Mouse (Mus musculus): ENCODE measurements around the gene Zfp109. TPM values are rescaled to one million over a fixed set of nuclear protein-coding genes. Genes with fewer than 3 reads are reported as not detected.

Gene Zfp109
- total and polyA plus RNA-seq, 2 experiments from 2014 or later, result 1.1 to 6.6 TPM

DNA sequence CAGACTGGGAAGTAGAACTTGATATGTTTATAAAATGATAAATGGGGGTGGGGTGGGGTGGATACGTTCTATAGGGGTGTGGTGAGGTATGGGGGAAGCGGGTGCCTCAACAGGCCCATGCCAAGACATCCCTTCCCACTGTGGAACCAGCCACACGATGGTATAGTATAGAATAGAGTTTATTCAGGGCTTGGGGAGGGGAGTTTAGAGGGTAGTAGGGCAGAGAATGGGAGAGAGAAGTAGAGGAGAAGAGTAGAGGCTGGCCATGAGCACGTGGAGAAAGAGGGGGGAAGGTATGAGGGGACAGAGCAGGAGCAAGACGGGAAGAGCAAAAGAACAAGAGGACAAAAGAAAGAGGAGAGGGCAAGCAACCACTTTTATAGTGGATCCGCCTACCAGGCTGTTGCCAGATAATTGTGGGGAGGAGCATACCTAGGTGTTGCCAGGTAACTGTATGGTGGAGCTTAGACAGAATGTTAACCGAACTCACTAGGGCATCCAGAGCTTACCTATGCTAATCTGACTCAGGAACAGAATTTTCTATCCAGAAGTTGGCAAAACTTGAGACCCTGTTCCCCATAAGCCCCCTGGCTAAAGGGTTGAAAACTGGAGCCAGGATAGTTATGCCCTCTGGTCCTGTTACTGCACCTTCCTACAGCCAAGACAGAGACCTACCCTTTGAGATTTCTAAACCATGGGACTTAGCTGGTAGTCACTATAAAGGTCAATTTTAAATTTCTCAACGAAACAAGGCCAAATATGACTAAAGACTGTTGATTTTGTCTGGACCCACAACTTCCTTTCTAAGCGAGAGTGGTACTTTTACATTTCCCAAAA is 16.6 kb upstream of the Zfp109 start:
- H3K9me3 ChIP-seq (replicated peaks; ENCODE audit: control insufficient read depth, low read length), result no peaks in the 10 kb centered on the region
- H3K36me3 ChIP-seq (replicated peaks; ENCODE audit: control insufficient read depth, insufficient read depth, low read length), result no peaks in the 10 kb centered on the region
- H3K4me1 ChIP-seq (ENCODE audit: control insufficient read depth, insufficient read depth), result 0 out of 2 replicates have a peak, but pooled peaks cover 3% of the 10 kb centered on the region
- 65% methylated on average over 9 of the region's 9 CpGs for WGBS
- H3K4me3 ChIP-seq (ENCODE audit: low read depth, low read length), result peak overlapping the region; percentile 64
- H3K4me2 ChIP-seq (ENCODE audit: low read depth, low read length), result peak overlapping the region; percentile 78
- no peak for TF ChIP-seq CTCF (IDR thresholded peaks at IDR 0.05; ENCODE audit: low read depth)
- TF ChIP-seq EP300 (IDR thresholded peaks at IDR 0.05; ENCODE audit: low read depth), result no peak
- H3K9ac ChIP-seq (replicated peaks; ENCODE audit: low read depth, low read length), result peak overlapping the region; percentile 67
- ATAC-seq (ENCODE audit: insufficient read depth, low read depth) (peak; percentile 38; the same call in 1 of the 2 replicates), DNase-seq (ENCODE audit: low spot score) (no peak)
- H3K27ac ChIP-seq (ENCODE audit: low read depth), result no peak overlapping the region
- H3K27me3 ChIP-seq (ENCODE audit: control insufficient read depth, insufficient read depth, low read length), result no peaks in the 10 kb centered on the region

- 71% methylated on average over 5 of the region's 5 CpGs for WGBS
- Histone ChIP-seq H3K4me3 (ENCODE audit: low read depth, low read length) (no peak within 1 kb of the TSS), H3K27me3 (ENCODE audit: control insufficient read depth, insufficient read depth, low read length) (no peaks in the 10 kb centered on the region), H3K4me1 (ENCODE audit: control insufficient read depth, insufficient read depth) (peaks cover 8% of the 10 kb centered on the region), H3K9ac (replicated peaks; ENCODE audit: low read depth, low read length) (no peak within 1 kb of the TSS), H3K9me3 (replicated peaks; ENCODE audit: control insufficient read depth, low read length) (no peaks in the 10 kb centered on the region), H3K27ac (ENCODE audit: low read depth) (no peak within 1 kb of the TSS), H3K4me2 (ENCODE audit: low read depth, low read length) (no peak within 1 kb of the TSS), H3K36me3 (replicated peaks; ENCODE audit: control insufficient read depth, insufficient read depth, low read length) (no peaks in the 10 kb centered on the region)
- no peak for DNase-seq (ENCODE audit: low spot score)
- ATAC-seq (ENCODE audit: insufficient read depth, low read depth), result no peak
- TF ChIP-seq CTCF (IDR thresholded peaks at IDR 0.05; ENCODE audit: low read depth) (no peak), EP300 (IDR thresholded peaks at IDR 0.05; ENCODE audit: low read depth) (no peak)
Measured at GRCm38 (mm10) chr7:24211343-24211742, 26.0 kb downstream of the Zfp109 start, which contains the start of gene Zfp111. Gene Zfp111 (minus strand): TSS chr7:24211443.

- WGBS, result 63% methylated on average over 2 of the region's 2 CpGs
- no peaks in the 10 kb centered on the region for H3K9me3 ChIP-seq (replicated peaks; ENCODE audit: control insufficient read depth, low read length)
- H3K9ac ChIP-seq (replicated peaks; ENCODE audit: low read depth, low read length), result no peak overlapping the region
- H3K4me2 ChIP-seq (ENCODE audit: low read depth, low read length), result no peak overlapping the region
- H3K4me3 ChIP-seq (ENCODE audit: low read depth, low read length), result no peak overlapping the region
- no peaks in the 10 kb centered on the region for H3K27me3 ChIP-seq (ENCODE audit: control insufficient read depth, insufficient read depth, low read length)
- peaks cover 8% of the 10 kb centered on the region for H3K4me1 ChIP-seq (ENCODE audit: control insufficient read depth, insufficient read depth)
- DNase-seq (ENCODE audit: low spot score) (no peak), ATAC-seq (ENCODE audit: insufficient read depth, low read depth) (no peak)
- no peaks in the 10 kb centered on the region for H3K36me3 ChIP-seq (replicated peaks; ENCODE audit: control insufficient read depth, insufficient read depth, low read length)
- TF ChIP-seq EP300 (IDR thresholded peaks at IDR 0.05; ENCODE audit: low read depth) (no peak), CTCF (IDR thresholded peaks at IDR 0.05; ENCODE audit: low read depth) (no peak)
- H3K27ac ChIP-seq (ENCODE audit: low read depth), result no peak overlapping the region
Measured at GRCm38 (mm10) chr7:24210296-24210695, 27.1 kb downstream of the Zfp109 start.

DNA sequence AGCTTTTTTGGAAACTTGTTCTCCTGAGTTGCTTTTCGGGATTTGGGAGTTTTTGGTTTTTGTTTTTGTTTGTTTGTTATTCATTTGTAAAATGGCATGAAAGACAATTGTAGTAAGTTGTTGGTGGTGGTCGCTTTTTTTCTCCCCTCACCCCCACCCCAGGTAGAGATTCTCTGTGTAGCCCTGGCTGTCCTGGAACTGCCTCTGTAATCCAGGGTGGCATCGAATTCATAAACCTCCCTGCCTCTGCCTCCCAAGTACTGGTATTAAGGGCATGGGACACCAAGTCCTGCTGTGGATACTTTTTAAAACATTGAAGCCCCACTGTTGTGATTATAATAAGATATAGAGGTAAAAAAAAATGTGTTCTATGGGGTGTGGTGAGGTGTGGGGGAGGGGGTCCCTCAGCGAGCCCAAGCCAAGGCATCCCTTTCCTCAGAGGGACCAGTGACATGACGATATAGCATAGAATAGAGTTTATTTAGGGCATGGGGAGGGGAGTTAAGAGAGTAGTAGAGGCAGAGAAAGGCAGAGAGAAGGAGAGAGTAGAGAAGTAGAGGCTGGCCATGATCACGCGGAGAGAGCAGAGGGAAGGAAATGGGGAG is 29.0 kb downstream of the Zfp109 start:
- no peak overlapping the region for H3K27ac ChIP-seq (ENCODE audit: low read depth)
- no peaks in the 10 kb centered on the region for H3K27me3 ChIP-seq (ENCODE audit: control insufficient read depth, insufficient read depth, low read length)
- no peak for TF ChIP-seq CTCF (IDR thresholded peaks at IDR 0.05; ENCODE audit: low read depth)
- no peak for DNase-seq (ENCODE audit: low spot score)
- peak overlapping the region; percentile 76 for H3K4me3 ChIP-seq (ENCODE audit: low read depth, low read length)
- WGBS, result 61% methylated on average over 7 of the region's 7 CpGs
- H3K4me2 ChIP-seq (ENCODE audit: low read depth, low read length), result peak overlapping the region; percentile 86
- peaks cover 8% of the 10 kb centered on the region for H3K4me1 ChIP-seq (ENCODE audit: control insufficient read depth, insufficient read depth)
- no peaks in the 10 kb centered on the region for H3K36me3 ChIP-seq (replicated peaks; ENCODE audit: control insufficient read depth, insufficient read depth, low read length)
- H3K9ac ChIP-seq (replicated peaks; ENCODE audit: low read depth, low read length), result peak overlapping the region; percentile 90; the same call in 1 of the 2 replicates
- no peaks in the 10 kb centered on the region for H3K9me3 ChIP-seq (replicated peaks; ENCODE audit: control insufficient read depth, low read length)
- no peak for ATAC-seq (ENCODE audit: insufficient read depth, low read depth)

DNA sequence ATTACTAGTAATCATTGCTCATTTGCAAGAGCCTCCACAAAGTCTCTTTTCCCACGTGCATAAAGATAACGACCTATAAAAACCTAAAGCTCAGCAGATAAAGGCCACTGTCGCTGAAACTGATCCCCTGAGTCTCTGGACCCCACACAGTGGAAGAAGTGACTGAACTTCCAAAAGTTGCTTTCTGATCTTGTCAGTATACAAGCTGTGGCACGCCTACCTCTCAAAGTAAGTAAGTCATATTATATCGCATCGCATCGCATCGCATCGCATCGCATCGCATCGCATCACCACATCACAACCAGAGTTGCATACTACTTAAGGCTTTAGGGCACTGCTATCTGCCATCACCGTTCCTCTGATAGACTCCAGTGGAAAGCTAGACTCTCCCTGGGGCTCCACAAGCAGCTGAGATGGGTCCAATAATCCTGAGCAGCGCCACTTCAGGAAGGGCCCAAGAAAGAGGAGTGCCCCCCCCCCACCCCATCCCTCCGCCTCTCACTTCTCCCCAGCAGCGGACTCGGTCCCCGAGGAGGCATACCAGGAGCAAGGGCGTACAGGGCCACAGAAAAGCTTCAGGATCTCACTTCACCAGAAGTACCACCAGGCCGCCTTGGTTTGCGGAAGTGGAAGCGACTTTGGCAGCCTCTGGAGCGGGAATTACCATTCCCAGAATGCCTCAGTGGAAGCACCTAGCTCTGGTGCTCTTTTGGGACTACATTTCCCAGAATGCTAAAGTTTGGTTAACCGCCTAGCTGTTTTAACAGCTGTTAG is 29.7 kb downstream of the Zfp109 start:
- Histone ChIP-seq H3K27ac (ENCODE audit: low read depth) (peak overlapping the region; percentile 68), H3K4me3 (ENCODE audit: low read depth, low read length) (peak overlapping the region; percentile 76), H3K36me3 (replicated peaks; ENCODE audit: control insufficient read depth, insufficient read depth, low read length) (peaks cover 4% of the 10 kb centered on the region; the same call in 1 of the 2 replicates), H3K9ac (replicated peaks; ENCODE audit: low read depth, low read length) (peak overlapping the region; percentile 90), H3K27me3 (ENCODE audit: control insufficient read depth, insufficient read depth, low read length) (no peaks in the 10 kb centered on the region), H3K4me1 (ENCODE audit: control insufficient read depth, insufficient read depth) (peaks cover 8% of the 10 kb centered on the region), H3K4me2 (ENCODE audit: low read depth, low read length) (peak overlapping the region; percentile 86), H3K9me3 (replicated peaks; ENCODE audit: control insufficient read depth, low read length) (no peaks in the 10 kb centered on the region)
- TF ChIP-seq CTCF (IDR thresholded peaks at IDR 0.05; ENCODE audit: low read depth) (no peak), EP300 (IDR thresholded peaks at IDR 0.05; ENCODE audit: low read depth) (no peak)
- DNase-seq (ENCODE audit: low spot score) (peak; percentile 87), ATAC-seq (ENCODE audit: insufficient read depth, low read depth) (peak; percentile 88)
- 17% methylated on average over 24 of the region's 24 CpGs for WGBS

Measured in heart, postnatal 0 days (tissue).